Mouse (Mus musculus): Measurements from ENCODE around the gene Gm20388.

DNA sequence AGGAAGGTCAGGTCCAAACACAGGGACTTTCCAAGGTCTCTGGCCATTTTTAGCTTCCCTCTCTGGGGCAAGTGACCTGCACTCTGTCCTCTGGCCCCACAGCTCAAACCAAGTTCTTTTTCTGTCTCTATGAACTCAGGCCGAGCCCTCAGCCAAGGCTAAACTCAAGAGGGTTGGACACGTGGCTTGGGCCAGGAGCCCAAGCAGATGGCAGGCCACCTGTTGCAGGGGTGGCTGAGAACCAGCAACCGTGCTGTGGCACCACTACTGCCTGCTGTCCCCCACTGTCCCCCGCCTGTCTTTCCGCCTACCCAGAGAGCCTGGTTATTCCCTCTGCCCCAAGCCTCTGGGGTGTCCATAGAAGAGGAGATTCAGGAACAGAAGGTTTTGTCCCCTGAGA, 303.3 kb downstream of the Gm20388 start:
- no peak for TF ChIP-seq CTCF (IDR thresholded peaks at IDR 0.05; ENCODE audit: low read depth)
- TF ChIP-seq EP300 (optimal IDR thresholded peaks at IDR 0.05) = no peak
